Mouse (Mus musculus) cortical plate, adult 2 months (tissue): ENCODE measurements around the gene Prrg1.
"Not testable (repeated sequence)": the region's sequence is repeated elsewhere in the genome, so short reads cannot be mapped to it uniquely, and the experiment has no call there.

Experiments used
- CTCF ChIP-seq: fragments of 200-500 bp; IDR thresholded peaks from 2 replicates; pipeline ENCODE4 v1.5.1; 2011; ENCODE audit warnings: mild to moderate bottlenecking, control low read depth, low read length; ENCODE audit not compliant: insufficient read depth; ENCODE audit errors: extremely low read depth
- POLR2A ChIP-seq: fragments of 200-500 bp; IDR thresholded peaks from 2 replicates; pipeline ENCODE4 v1.6.1; 2011; ENCODE audit warnings: mild to moderate bottlenecking, low read length, control low read depth; ENCODE audit not compliant: insufficient read depth; ENCODE audit errors: extremely low read depth

GRCm38 (mm10) chrX:78403346-78403745, 180.3 kb downstream of the Prrg1 start:
- not testable (repeated sequence) for TF ChIP-seq POLR2A, CTCF
